Mouse (Mus musculus) embryonic facial prominence, embryonic 13.5 days (tissue): ENCODE measurements at regions not wholly inside any gene's neighbourhood (a gene's known extent, or its start where the extent isn't known, plus 50 kb on each side); places are given as distances from the start of the nearest gene placed in this dataset.

Source experiments
- ATAC-seq: fragments of 200-750 bp; cut with Nextera tagmentation; 2 replicates; pipeline ENCODE4 v1.8.0; 2017; ENCODE audit warnings: low read depth; ENCODE audit not compliant: insufficient number of reproducible peaks, insufficient read depth, low FRiP score, low TSS enrichment
- H3K27ac ChIP-seq: fragments of 300-500 bp; sonication (generic); 2 replicates; pipeline ENCODE4 v1.5.1; 2015; ENCODE audit warnings: moderate library complexity, mild to moderate bottlenecking, inconsistent platforms
- H3K27me3 ChIP-seq: fragments of 300-500 bp; sonication (generic); 2 replicates; pipeline ENCODE4 v1.6.1; 2015; ENCODE audit warnings: mild to moderate bottlenecking, inconsistent platforms
- H3K36me3 ChIP-seq: fragments of 300-500 bp; sonication (generic); 2 replicates; pipeline ENCODE4 v1.6.1; 2015; ENCODE audit warnings: mild to moderate bottlenecking, inconsistent platforms
- H3K4me1 ChIP-seq: fragments of 300-500 bp; sonication (generic); 2 replicates; pipeline ENCODE4 v1.6.1; 2015; ENCODE audit warnings: inconsistent platforms
- H3K4me2 ChIP-seq: fragments of 300-500 bp; sonication (generic); 2 replicates; pipeline ENCODE4 v1.6.1; 2015; ENCODE audit warnings: moderate library complexity, mild to moderate bottlenecking, inconsistent platforms
- H3K4me3 ChIP-seq: fragments of 300-500 bp; sonication (generic); 2 replicates; pipeline ENCODE4 v1.5.1; 2015; ENCODE audit warnings: mild to moderate bottlenecking, inconsistent platforms
- H3K9ac ChIP-seq: fragments of 300-500 bp; sonication (generic); 2 replicates; pipeline ENCODE4 v1.6.1; 2015; ENCODE audit warnings: mild to moderate bottlenecking, inconsistent platforms
- H3K9me3 ChIP-seq: fragments of 300-500 bp; sonication (generic); 2 replicates; pipeline ENCODE4 v1.6.1; 2016; ENCODE audit warnings: inconsistent platforms
- WGBS: fragments of 180-500 bp; shearing (Covaris S2); methylation state at CpG from one replicate; pipeline ENCODE4 v1.1.7; 2015; ENCODE audit warnings: mixed read lengths; 5-methylcytosine and 5-hydroxymethylcytosine counted together

- no peaks in the 10 kb centered on the region for H3K27me3 ChIP-seq
- no peak overlapping the region for H3K9ac ChIP-seq
- H3K9me3 ChIP-seq = no peaks in the 10 kb centered on the region
- no peak overlapping the region for H3K27ac ChIP-seq
- no peak for ATAC-seq
- H3K36me3 ChIP-seq = no peaks in the 10 kb centered on the region
- H3K4me3 ChIP-seq = no peak overlapping the region
- H3K4me2 ChIP-seq = no peak overlapping the region
- H3K4me1 ChIP-seq = no peaks in the 10 kb centered on the region
- 63% methylated on average over 3 of the region's 3 CpGs for WGBS
These were observed 74.0 kb upstream of the Naf1 start for GRCm38 (mm10) chr8:66785996-66786395.
